Mouse (Mus musculus): ENCODE measurements around the gene Adamts20. TPM values are rescaled to one million over a fixed set of nuclear protein-coding genes. Genes with fewer than 3 reads are reported as not detected.

Adamts20 gene
- polyA plus RNA-seq, 1 experiment from 2014 or later = 1.6 TPM

GRCm38 (mm10) chr15:94254091-94254860 lies 210.9 kb downstream of the Adamts20 start:
- Histone ChIP-seq H3K9ac (ENCODE audit: low read length) (no peak overlapping the region), H3K4me2 (ENCODE audit: low read depth, low read length) (no peak overlapping the region), H3K36me3 (ENCODE audit: control insufficient read depth, insufficient read depth, low read length) (no peaks in the 10 kb centered on the region), H3K27ac (ENCODE audit: low read length) (peak overlapping the region; percentile 44), H3K9me3 (ENCODE audit: control insufficient read depth, low read length) (no peaks in the 10 kb centered on the region), H3K4me3 (ENCODE audit: low read length) (no peak overlapping the region), H3K4me1 (replicated peaks; ENCODE audit: control insufficient read depth, insufficient read depth, low read length) (peaks cover 16% of the 10 kb centered on the region), H3K27me3 (ENCODE audit: control insufficient read depth, insufficient read depth, low read depth, low read length) (no peaks in the 10 kb centered on the region)
- 67% methylated on average over 14 of the region's 14 CpGs for WGBS
- ATAC-seq (ENCODE audit: low read depth) = 0 out of 2 replicates have a peak, but pooled peaks have one; percentile 8

DNA sequence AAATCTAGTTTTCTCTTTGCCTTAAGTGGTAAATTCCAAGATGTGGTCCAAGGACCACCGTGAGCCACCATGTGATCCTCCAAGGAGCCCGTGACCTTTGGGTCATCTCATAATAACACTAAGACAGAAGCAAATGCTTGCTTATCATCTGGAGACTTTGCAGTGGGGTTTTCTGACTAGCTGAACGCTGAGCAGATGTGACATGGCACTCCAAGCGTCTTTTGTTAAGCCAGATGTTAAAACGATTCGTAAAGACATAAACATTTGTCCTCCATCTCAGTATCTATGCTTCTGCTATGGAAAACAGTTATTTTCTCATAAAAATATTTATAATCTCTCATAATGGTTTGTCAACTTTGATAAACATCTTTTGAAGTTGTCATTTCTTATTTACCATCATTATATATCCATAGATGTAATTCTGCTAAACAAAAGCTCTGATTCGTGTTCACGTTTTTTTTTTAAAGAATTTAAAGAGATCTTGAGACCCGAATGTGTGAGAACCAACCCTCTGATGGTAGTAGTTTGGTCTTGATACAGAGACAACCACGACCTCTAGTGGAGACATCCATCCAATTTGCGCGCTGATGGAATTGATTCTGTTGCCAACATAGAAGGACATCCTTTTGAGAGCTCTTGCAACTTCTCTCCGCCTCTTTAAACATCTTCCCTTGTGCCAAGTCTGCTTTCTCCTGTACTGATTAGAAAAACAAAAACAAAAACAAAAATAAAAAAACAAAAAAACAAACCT lies 212.1 kb downstream of the Adamts20 start:
- ATAC-seq (ENCODE audit: low read depth) = peak; percentile 13; the same call in 1 of the 2 replicates

GRCm38 (mm10) chr15:94249766-94250165 lies 215.5 kb downstream of the Adamts20 start:
- Histone ChIP-seq H3K27me3 (ENCODE audit: control insufficient read depth, insufficient read depth, low read depth, low read length) (no peaks in the 10 kb centered on the region), H3K4me2 (ENCODE audit: low read depth, low read length) (no peak overlapping the region), H3K4me1 (replicated peaks; ENCODE audit: control insufficient read depth, insufficient read depth, low read length) (peaks cover 37% of the 10 kb centered on the region), H3K9me3 (ENCODE audit: control insufficient read depth, low read length) (no peaks in the 10 kb centered on the region), H3K4me3 (ENCODE audit: low read length) (no peak overlapping the region), H3K36me3 (ENCODE audit: control insufficient read depth, insufficient read depth, low read length) (no peaks in the 10 kb centered on the region), H3K9ac (ENCODE audit: low read length) (no peak overlapping the region), H3K27ac (ENCODE audit: low read length) (peak overlapping the region; percentile 87)
- ATAC-seq (ENCODE audit: low read depth) = peak; percentile 80
- WGBS = 12% methylated on average over 8 of the region's 8 CpGs

More for the DNA sequence above, 212.1 kb downstream of the Adamts20 start:
- peak overlapping the region; percentile 44 for H3K27ac ChIP-seq (ENCODE audit: low read length)
- H3K9ac ChIP-seq (ENCODE audit: low read length) = no peak overlapping the region
- no peaks in the 10 kb centered on the region for H3K9me3 ChIP-seq (ENCODE audit: control insufficient read depth, low read length)
- H3K27me3 ChIP-seq (ENCODE audit: control insufficient read depth, insufficient read depth, low read depth, low read length) = no peaks in the 10 kb centered on the region
- H3K4me3 ChIP-seq (ENCODE audit: low read length) = no peak overlapping the region
- peaks cover 27% of the 10 kb centered on the region for H3K4me1 ChIP-seq (replicated peaks; ENCODE audit: control insufficient read depth, insufficient read depth, low read length)
- no peaks in the 10 kb centered on the region for H3K36me3 ChIP-seq (ENCODE audit: control insufficient read depth, insufficient read depth, low read length)
- 37% methylated on average over 13 of the region's 13 CpGs for WGBS
- no peak overlapping the region for H3K4me2 ChIP-seq (ENCODE audit: low read depth, low read length)

DNA sequence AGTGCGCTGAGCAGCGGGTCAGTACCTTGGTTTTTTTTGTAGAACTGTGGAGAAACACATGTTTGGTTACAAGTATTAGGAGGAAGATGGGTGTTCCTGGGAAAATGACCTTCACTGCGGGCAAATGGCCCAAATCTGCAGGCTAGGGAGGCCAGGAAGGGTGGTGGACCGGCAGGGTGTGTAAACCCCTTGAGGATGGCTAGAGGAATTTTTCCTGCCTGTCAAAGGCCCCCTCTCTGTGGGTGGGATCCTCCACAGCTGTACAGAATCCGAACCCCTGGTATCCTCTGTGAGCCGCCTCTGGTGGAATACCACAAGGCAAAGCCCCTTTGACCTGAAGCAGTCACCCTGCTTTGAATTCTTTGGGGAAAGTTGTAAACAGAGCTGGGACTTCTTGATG lies 216.8 kb downstream of the Adamts20 start:
- Histone ChIP-seq H3K4me3 (ENCODE audit: low read length) (no peak overlapping the region), H3K4me1 (replicated peaks; ENCODE audit: control insufficient read depth, insufficient read depth, low read length) (peaks cover 28% of the 10 kb centered on the region; the same call in 1 of the 2 replicates), H3K36me3 (ENCODE audit: control insufficient read depth, insufficient read depth, low read length) (no peaks in the 10 kb centered on the region), H3K27ac (ENCODE audit: low read length) (peak overlapping the region; percentile 65), H3K9me3 (ENCODE audit: control insufficient read depth, low read length) (no peaks in the 10 kb centered on the region), H3K9ac (ENCODE audit: low read length) (no peak overlapping the region), H3K27me3 (ENCODE audit: control insufficient read depth, insufficient read depth, low read depth, low read length) (no peaks in the 10 kb centered on the region), H3K4me2 (ENCODE audit: low read depth, low read length) (no peak overlapping the region)
- ATAC-seq (ENCODE audit: low read depth) = peak; percentile 32; the same call in 1 of the 2 replicates
- 36% methylated on average over 6 of the region's 6 CpGs for WGBS

- Histone ChIP-seq H3K4me2 (ENCODE audit: low read depth, low read length) (no peak overlapping the region), H3K4me3 (ENCODE audit: low read length) (no peak overlapping the region), H3K36me3 (ENCODE audit: control insufficient read depth, insufficient read depth, low read length) (no peaks in the 10 kb centered on the region), H3K27me3 (ENCODE audit: control insufficient read depth, insufficient read depth, low read depth, low read length) (no peaks in the 10 kb centered on the region), H3K27ac (ENCODE audit: low read length) (peak overlapping the region; percentile 25; the same call in 1 of the 2 replicates), H3K4me1 (replicated peaks; ENCODE audit: control insufficient read depth, insufficient read depth, low read length) (peaks cover 25% of the 10 kb centered on the region; the same call in 1 of the 2 replicates), H3K9ac (ENCODE audit: low read length) (no peak overlapping the region), H3K9me3 (ENCODE audit: control insufficient read depth, low read length) (no peaks in the 10 kb centered on the region)
- WGBS = 52% methylated on average over 5 of the region's 5 CpGs
- ATAC-seq (ENCODE audit: low read depth) = no peak
Observed at GRCm38 (mm10) chr15:94246669-94247068, 218.5 kb downstream of the Adamts20 start.

GRCm38 (mm10) chr15:94244336-94244735 lies 220.9 kb downstream of the Adamts20 start:
- no peak overlapping the region for H3K27ac ChIP-seq (ENCODE audit: low read length)

DNA sequence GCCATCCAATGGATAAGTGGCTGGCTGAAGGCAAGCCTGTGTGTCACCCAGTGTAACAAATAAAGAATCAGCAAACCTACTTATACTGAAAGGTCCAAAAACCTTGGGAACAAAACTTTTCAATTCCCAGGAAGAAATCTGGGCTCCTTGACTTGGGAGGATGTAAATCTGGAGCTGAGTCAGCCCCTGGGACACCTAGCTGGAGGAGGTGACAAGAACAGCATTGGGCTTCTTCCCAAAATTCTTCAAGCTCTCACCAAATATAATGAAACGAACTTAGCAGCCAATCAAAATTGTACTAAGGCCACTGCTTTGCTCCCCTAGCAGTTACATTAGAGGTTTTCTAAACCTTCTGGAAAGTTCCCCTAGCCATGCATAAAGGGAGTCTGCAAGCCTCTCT lies 223.1 kb downstream of the Adamts20 start:
- no peak for ATAC-seq (ENCODE audit: low read depth)
- 71% methylated on average over 1 of the region's 1 CpGs for WGBS
- peaks cover 8% of the 10 kb centered on the region; the same call in 1 of the 2 replicates for H3K4me1 ChIP-seq (replicated peaks; ENCODE audit: control insufficient read depth, insufficient read depth, low read length)

More at GRCm38 (mm10) chr15:94244336-94244735, 220.9 kb downstream of the Adamts20 start:
- WGBS = 70% methylated on average over 2 of the region's 2 CpGs
- Histone ChIP-seq H3K9me3 (ENCODE audit: control insufficient read depth, low read length) (no peaks in the 10 kb centered on the region), H3K27me3 (ENCODE audit: control insufficient read depth, insufficient read depth, low read depth, low read length) (no peaks in the 10 kb centered on the region), H3K9ac (ENCODE audit: low read length) (no peak overlapping the region), H3K4me3 (ENCODE audit: low read length) (no peak overlapping the region), H3K4me2 (ENCODE audit: low read depth, low read length) (no peak overlapping the region), H3K4me1 (replicated peaks; ENCODE audit: control insufficient read depth, insufficient read depth, low read length) (peaks cover 21% of the 10 kb centered on the region; the same call in 1 of the 2 replicates), H3K36me3 (ENCODE audit: control insufficient read depth, insufficient read depth, low read length) (no peaks in the 10 kb centered on the region)
- no peak for ATAC-seq (ENCODE audit: low read depth)

GRCm38 (mm10) chr15:94239637-94240036 lies 225.6 kb downstream of the Adamts20 start:
- no peak for ATAC-seq (ENCODE audit: low read depth)
- H3K27me3 ChIP-seq (ENCODE audit: control insufficient read depth, insufficient read depth, low read depth, low read length) = no peaks in the 10 kb centered on the region
- H3K27ac ChIP-seq (ENCODE audit: low read length) = no peak overlapping the region
- H3K4me3 ChIP-seq (ENCODE audit: low read length) = no peak overlapping the region
- no peaks in the 10 kb centered on the region for H3K9me3 ChIP-seq (ENCODE audit: control insufficient read depth, low read length)
- H3K36me3 ChIP-seq (ENCODE audit: control insufficient read depth, insufficient read depth, low read length) = no peaks in the 10 kb centered on the region
- 84% methylated on average over 4 of the region's 4 CpGs for WGBS
- 0 out of 2 replicates have a peak, but pooled peaks cover 2% of the 10 kb centered on the region for H3K4me1 ChIP-seq (replicated peaks; ENCODE audit: control insufficient read depth, insufficient read depth, low read length)
- H3K9ac ChIP-seq (ENCODE audit: low read length) = no peak overlapping the region
- H3K4me2 ChIP-seq (ENCODE audit: low read depth, low read length) = no peak overlapping the region

More for the DNA sequence above, 223.1 kb downstream of the Adamts20 start:
- H3K9me3 ChIP-seq (ENCODE audit: control insufficient read depth, low read length) = no peaks in the 10 kb centered on the region
- no peak overlapping the region for H3K9ac ChIP-seq (ENCODE audit: low read length)
- no peaks in the 10 kb centered on the region for H3K27me3 ChIP-seq (ENCODE audit: control insufficient read depth, insufficient read depth, low read depth, low read length)
- H3K4me2 ChIP-seq (ENCODE audit: low read depth, low read length) = no peak overlapping the region
- no peaks in the 10 kb centered on the region for H3K36me3 ChIP-seq (ENCODE audit: control insufficient read depth, insufficient read depth, low read length)
- H3K27ac ChIP-seq (ENCODE audit: low read length) = no peak overlapping the region
- no peak overlapping the region for H3K4me3 ChIP-seq (ENCODE audit: low read length)

GRCm38 (mm10) chr15:94239127-94239526 lies 226.1 kb downstream of the Adamts20 start:
- H3K4me2 ChIP-seq (ENCODE audit: low read depth, low read length) = no peak overlapping the region
- no peaks in the 10 kb centered on the region for H3K27me3 ChIP-seq (ENCODE audit: control insufficient read depth, insufficient read depth, low read depth, low read length)
- no peaks in the 10 kb centered on the region for H3K36me3 ChIP-seq (ENCODE audit: control insufficient read depth, insufficient read depth, low read length)
- 45% methylated on average over 6 of the region's 6 CpGs for WGBS
- peak overlapping the region; percentile 24; the same call in 1 of the 2 replicates for H3K27ac ChIP-seq (ENCODE audit: low read length)
- H3K9me3 ChIP-seq (ENCODE audit: control insufficient read depth, low read length) = no peaks in the 10 kb centered on the region
- no peak overlapping the region for H3K9ac ChIP-seq (ENCODE audit: low read length)
- no peak for ATAC-seq (ENCODE audit: low read depth)
- H3K4me1 ChIP-seq (replicated peaks; ENCODE audit: control insufficient read depth, insufficient read depth, low read length) = 0 out of 2 replicates have a peak, but pooled peaks cover 2% of the 10 kb centered on the region
- H3K4me3 ChIP-seq (ENCODE audit: low read length) = no peak overlapping the region
